Mouse (Mus musculus) neural tube, embryonic 12.5 days (tissue): ENCODE measurements at regions not wholly inside any gene's neighbourhood (a gene's known extent, or its start where the extent isn't known, plus 50 kb on each side); places are given as distances from the start of the nearest gene placed in this dataset.
A peak's percentile ranks its signal among the peaks of the same experiment; 100 is the strongest.

Source experiments
- ATAC-seq: fragments of 200-750 bp; cut with Nextera tagmentation; 2 replicates; pipeline ENCODE4 v1.8.0; 2017; ENCODE audit warnings: low read depth, mild to moderate bottlenecking, moderate TSS enrichment, moderate library complexity; ENCODE audit not compliant: low FRiP score
- H3K27ac ChIP-seq: fragments of 300-500 bp; sonication (generic); 2 replicates; pipeline ENCODE4 v1.5.1; 2016
- H3K27me3 ChIP-seq: fragments of 300-500 bp; sonication (generic); replicated peaks from 2 replicates; pipeline ENCODE4 v1.6.1; 2016; ENCODE audit warnings: mild to moderate bottlenecking
- H3K36me3 ChIP-seq: fragments of 300-500 bp; sonication (generic); 2 replicates; pipeline ENCODE4 v1.6.1; 2016; ENCODE audit warnings: mild to moderate bottlenecking
- H3K4me1 ChIP-seq: fragments of 300-500 bp; sonication (generic); 2 replicates; pipeline ENCODE4 v1.6.1; 2016
- H3K4me2 ChIP-seq: fragments of 300-500 bp; sonication (generic); replicated peaks from 2 replicates; pipeline ENCODE4 v1.6.1; 2016; ENCODE audit warnings: mild to moderate bottlenecking
- H3K4me3 ChIP-seq: fragments of 300-500 bp; sonication (generic); 2 replicates; pipeline ENCODE4 v1.5.1; 2016
- H3K9ac ChIP-seq: fragments of 300-500 bp; sonication (generic); 2 replicates; pipeline ENCODE4 v1.6.1; 2016; ENCODE audit warnings: mild to moderate bottlenecking
- H3K9me3 ChIP-seq: fragments of 300-500 bp; sonication (generic); 2 replicates; pipeline ENCODE4 v1.6.1; 2016; ENCODE audit warnings: mild to moderate bottlenecking
- WGBS: fragments of 180-500 bp; shearing (Covaris S2); methylation state at CpG from one replicate; pipeline ENCODE4 v1.1.7; 2016; 5-methylcytosine and 5-hydroxymethylcytosine counted together

GRCm38 (mm10) chr12:112235841-112236240, 89.8 kb downstream of the Kif26a start:
- Histone ChIP-seq H3K36me3 (no peaks in the 10 kb centered on the region), H3K4me2 (no peak overlapping the region), H3K4me3 (no peak overlapping the region), H3K9ac (no peak overlapping the region), H3K9me3 (no peaks in the 10 kb centered on the region), H3K27ac (no peak overlapping the region), H3K4me1 (peaks cover 35% of the 10 kb centered on the region), H3K27me3 (peaks cover 14% of the 10 kb centered on the region)
- 73% methylated on average over 4 of the region's 4 CpGs for WGBS
- ATAC-seq = no peak

- Histone ChIP-seq H3K4me2 (peak overlapping the region; percentile 33; the same call in 1 of the 2 replicates), H3K27me3 (peaks cover 16% of the 10 kb centered on the region), H3K27ac (peak overlapping the region; percentile 10; the same call in 1 of the 2 replicates), H3K9ac (peak overlapping the region; percentile 17; the same call in 1 of the 2 replicates), H3K9me3 (no peaks in the 10 kb centered on the region), H3K4me1 (peaks cover 47% of the 10 kb centered on the region), H3K36me3 (no peaks in the 10 kb centered on the region), H3K4me3 (no peak overlapping the region)
- WGBS = 21% methylated on average over 13 of the region's 13 CpGs
- no peak for ATAC-seq
Measured at GRCm38 (mm10) chr12:112237061-112237490, 91.1 kb downstream of the Kif26a start.

GRCm38 (mm10) chr12:112238834-112239233, 92.8 kb downstream of the Kif26a start:
- Histone ChIP-seq H3K4me3 (no peak overlapping the region), H3K36me3 (no peaks in the 10 kb centered on the region), H3K27me3 (peaks cover 22% of the 10 kb centered on the region), H3K9ac (no peak overlapping the region), H3K27ac (no peak overlapping the region), H3K4me1 (peaks cover 53% of the 10 kb centered on the region), H3K4me2 (peak overlapping the region; percentile 3; the same call in 1 of the 2 replicates), H3K9me3 (no peaks in the 10 kb centered on the region)
- WGBS = 7% methylated on average over 7 of the region's 7 CpGs
- ATAC-seq = 0 out of 2 replicates have a peak, but pooled peaks have one; percentile 26

- no peak; the same call in 1 of the 2 replicates for ATAC-seq
- no peak overlapping the region for H3K27ac ChIP-seq
- no peaks in the 10 kb centered on the region for H3K36me3 ChIP-seq
- peaks cover 21% of the 10 kb centered on the region for H3K27me3 ChIP-seq
- no peak overlapping the region for H3K4me3 ChIP-seq
- no peaks in the 10 kb centered on the region for H3K9me3 ChIP-seq
- WGBS = 3% methylated on average over 3 of the region's 3 CpGs
- peaks cover 48% of the 10 kb centered on the region for H3K4me1 ChIP-seq
- H3K4me2 ChIP-seq = no peak overlapping the region
- no peak overlapping the region for H3K9ac ChIP-seq
Measured at GRCm38 (mm10) chr12:112241740-112242171, 95.7 kb downstream of the Kif26a start.

GRCm38 (mm10) chr12:112243231-112243630, 97.2 kb downstream of the Kif26a start:
- no peak overlapping the region for H3K27ac ChIP-seq
- no peak overlapping the region for H3K4me3 ChIP-seq
- ATAC-seq = no peak

GRCm38 (mm10) chr12:112250894-112251293, 104.9 kb downstream of the Kif26a start:
- Histone ChIP-seq H3K27me3 (peaks cover 50% of the 10 kb centered on the region), H3K9ac (no peak overlapping the region), H3K4me1 (peaks cover 33% of the 10 kb centered on the region), H3K9me3 (no peaks in the 10 kb centered on the region), H3K36me3 (no peaks in the 10 kb centered on the region), H3K4me3 (no peak overlapping the region), H3K27ac (no peak overlapping the region), H3K4me2 (no peak overlapping the region)
- 29% methylated on average over 8 of the region's 8 CpGs for WGBS
- 0 out of 2 replicates have a peak, but pooled peaks have one; percentile 38 for ATAC-seq

More at GRCm38 (mm10) chr12:112243231-112243630, 97.2 kb downstream of the Kif26a start:
- no peak overlapping the region for H3K9ac ChIP-seq
- no peaks in the 10 kb centered on the region for H3K9me3 ChIP-seq
- H3K4me1 ChIP-seq = peaks cover 33% of the 10 kb centered on the region
- WGBS = 92% methylated on average over 5 of the region's 5 CpGs
- H3K4me2 ChIP-seq = no peak overlapping the region
- H3K36me3 ChIP-seq = no peaks in the 10 kb centered on the region
- peaks cover 31% of the 10 kb centered on the region for H3K27me3 ChIP-seq

GRCm38 (mm10) chr12:112253461-112253860, 107.5 kb downstream of the Kif26a start:
- peaks cover 39% of the 10 kb centered on the region for H3K27me3 ChIP-seq

GRCm38 (mm10) chr12:112255223-112255622, 109.2 kb downstream of the Kif26a start:
- 93% methylated on average over 12 of the region's 12 CpGs for WGBS
- no peak for ATAC-seq
- H3K9ac ChIP-seq = no peak overlapping the region

More at GRCm38 (mm10) chr12:112253461-112253860, 107.5 kb downstream of the Kif26a start:
- no peak for ATAC-seq
- 52% methylated on average over 10 of the region's 10 CpGs for WGBS
- Histone ChIP-seq H3K9ac (no peak overlapping the region), H3K4me1 (peaks cover 33% of the 10 kb centered on the region), H3K36me3 (no peaks in the 10 kb centered on the region), H3K4me3 (no peak overlapping the region), H3K9me3 (no peaks in the 10 kb centered on the region), H3K4me2 (no peak overlapping the region), H3K27ac (no peak overlapping the region)

GRCm38 (mm10) chr12:112257691-112258090, 111.7 kb downstream of the Kif26a start:
- Histone ChIP-seq H3K9ac (no peak overlapping the region), H3K4me1 (no peaks in the 10 kb centered on the region), H3K27me3 (peaks cover 11% of the 10 kb centered on the region), H3K4me3 (no peak overlapping the region), H3K9me3 (no peaks in the 10 kb centered on the region), H3K27ac (no peak overlapping the region), H3K36me3 (no peaks in the 10 kb centered on the region), H3K4me2 (no peak overlapping the region)
- ATAC-seq = no peak
- 22% methylated on average over 11 of the region's 11 CpGs for WGBS

More at GRCm38 (mm10) chr12:112255223-112255622, 109.2 kb downstream of the Kif26a start:
- no peaks in the 10 kb centered on the region for H3K9me3 ChIP-seq
- H3K4me3 ChIP-seq = no peak overlapping the region
- peaks cover 21% of the 10 kb centered on the region for H3K4me1 ChIP-seq
- peaks cover 29% of the 10 kb centered on the region for H3K27me3 ChIP-seq
- H3K36me3 ChIP-seq = no peaks in the 10 kb centered on the region
- H3K4me2 ChIP-seq = no peak overlapping the region
- H3K27ac ChIP-seq = no peak overlapping the region

- WGBS = 87% methylated on average over 14 of the region's 14 CpGs
- Histone ChIP-seq H3K27ac (no peak overlapping the region), H3K9me3 (no peaks in the 10 kb centered on the region), H3K36me3 (no peaks in the 10 kb centered on the region), H3K4me2 (no peak overlapping the region), H3K9ac (no peak overlapping the region), H3K4me1 (no peaks in the 10 kb centered on the region), H3K27me3 (peaks cover 24% of the 10 kb centered on the region), H3K4me3 (no peak overlapping the region)
- no peak for ATAC-seq
Measured at GRCm38 (mm10) chr12:112263283-112264056, 117.5 kb downstream of the Kif26a start.

- no peaks in the 10 kb centered on the region for H3K9me3 ChIP-seq
- no peak for ATAC-seq
- H3K4me2 ChIP-seq = no peak overlapping the region
- peaks cover 24% of the 10 kb centered on the region for H3K27me3 ChIP-seq
- no peaks in the 10 kb centered on the region for H3K4me1 ChIP-seq
- no peak overlapping the region for H3K9ac ChIP-seq
- 88% methylated on average over 7 of the region's 7 CpGs for WGBS
- H3K36me3 ChIP-seq = no peaks in the 10 kb centered on the region
- H3K4me3 ChIP-seq = no peak overlapping the region
- no peak overlapping the region for H3K27ac ChIP-seq
Measured at GRCm38 (mm10) chr12:112264201-112264600, 118.2 kb downstream of the Kif26a start.

- ATAC-seq = no peak
- no peak overlapping the region for H3K4me2 ChIP-seq
- no peak overlapping the region for H3K27ac ChIP-seq
- H3K9me3 ChIP-seq = no peaks in the 10 kb centered on the region
- H3K36me3 ChIP-seq = no peaks in the 10 kb centered on the region
- H3K4me3 ChIP-seq = no peak overlapping the region
- 41% methylated on average over 10 of the region's 10 CpGs for WGBS
- no peaks in the 10 kb centered on the region for H3K4me1 ChIP-seq
- H3K27me3 ChIP-seq = peaks cover 24% of the 10 kb centered on the region
- no peak overlapping the region for H3K9ac ChIP-seq
Measured at GRCm38 (mm10) chr12:112265289-112265969, 119.4 kb downstream of the Kif26a start.
